Mouse (Mus musculus) liver, embryonic 16.5 days (tissue): Measurements from ENCODE around the gene Sun1. TPM values are rescaled to one million over a fixed set of nuclear protein-coding genes. Genes with fewer than 3 reads are reported as not detected.
A peak's percentile ranks its signal among the peaks of the same experiment; 100 is the strongest.

Source experiments
- ATAC-seq: fragments of 200-750 bp; cut with Nextera tagmentation; 2 replicates; pipeline ENCODE4 v1.8.0; 2017; ENCODE audit warnings: low read depth, mild to moderate bottlenecking, moderate number of reproducible peaks, moderate library complexity
- H3K27ac ChIP-seq: fragments of 300-500 bp; sonication (generic); 2 replicates; pipeline ENCODE4 v1.5.1; 2014; ENCODE audit warnings: mild to moderate bottlenecking, low read length
- H3K27me3 ChIP-seq: fragments of 300-500 bp; sonication (generic); 2 replicates; pipeline ENCODE4 v1.6.1; 2014; ENCODE audit warnings: low read depth, low read length, mixed read lengths; ENCODE audit not compliant: control insufficient read depth, insufficient read depth
- H3K36me3 ChIP-seq: fragments of 300-500 bp; sonication (generic); 2 replicates; pipeline ENCODE4 v1.6.1; 2014; ENCODE audit warnings: mild to moderate bottlenecking; ENCODE audit not compliant: control insufficient read depth, insufficient read depth
- H3K4me1 ChIP-seq: fragments of 300-500 bp; sonication (generic); 2 replicates; pipeline ENCODE4 v1.6.1; 2014; ENCODE audit warnings: low read depth, low read length, mixed read lengths; ENCODE audit not compliant: control insufficient read depth
- H3K4me2 ChIP-seq: fragments of 300-500 bp; sonication (generic); 2 replicates; pipeline ENCODE4 v1.6.1; 2014; ENCODE audit warnings: low read depth, low read length, mixed read lengths
- H3K4me3 ChIP-seq: fragments of 300-500 bp; sonication (generic); 2 replicates; pipeline ENCODE4 v1.5.1; 2014; ENCODE audit warnings: low read depth, mild to moderate bottlenecking, low read length
- H3K9ac ChIP-seq: fragments of 300-500 bp; sonication (generic); 2 replicates; pipeline ENCODE4 v1.6.1; 2014; ENCODE audit warnings: low read depth, low read length
- H3K9me3 ChIP-seq: fragments of 300-500 bp; sonication (generic); replicated peaks from 2 replicates; pipeline ENCODE4 v1.6.1; 2016; ENCODE audit warnings: low read length; ENCODE audit not compliant: control insufficient read depth
- WGBS: fragments of 180-500 bp; shearing (Covaris S2); extraction: QIAGEN DNeasy Blood & Tissue Kit; methylation state at CpG from one replicate; pipeline ENCODE4 v1.1.7; 2014; ENCODE audit not compliant: insufficient replicate concordance; 5-methylcytosine and 5-hydroxymethylcytosine counted together
- polyA plus RNA-seq: library from polyadenylated mRNA; unstranded; fragments of >200 nt; fragmentation: Nextera tagmentation; extraction: Ambion mirVana; gene quantifications from 2 replicates; pipeline ENCODE4 v1.2.1, GENCODE M21; 2015

The Sun1 gene
- 19.6 TPM in 2 replicates for polyA plus RNA-seq

- H3K9me3 ChIP-seq, result no peaks in the 10 kb centered on the region
- peak within 1 kb of the TSS; percentile 95 for H3K27ac ChIP-seq
- peak within 1 kb of the TSS; percentile 99 for H3K4me2 ChIP-seq
- no peaks in the 10 kb centered on the region for H3K27me3 ChIP-seq
- peak within 1 kb of the TSS; percentile 94 for H3K9ac ChIP-seq
- under 1% methylated on average over 60 of the region's 64 CpGs for WGBS
- H3K36me3 ChIP-seq, result no peaks in the 10 kb centered on the region
- peaks cover 75% of the 10 kb centered on the region for H3K4me1 ChIP-seq
- peak; percentile 92 for ATAC-seq
- peak within 1 kb of the TSS; percentile 95 for H3K4me3 ChIP-seq
Measured at GRCm38 (mm10) chr5:139199995-139200769, at the start of gene Sun1. Gene Sun1 (plus strand): TSS chr5:139200637.

- WGBS, result 57% methylated on average over 8 of the region's 8 CpGs
- H3K4me3 ChIP-seq, result no peak overlapping the region
- H3K27me3 ChIP-seq, result no peaks in the 10 kb centered on the region
- H3K27ac ChIP-seq, result no peak overlapping the region
- ATAC-seq, result no peak
- no peaks in the 10 kb centered on the region; the same call in 1 of the 2 replicates for H3K36me3 ChIP-seq
- H3K9me3 ChIP-seq, result no peaks in the 10 kb centered on the region
- H3K4me2 ChIP-seq, result no peak overlapping the region
- no peak overlapping the region for H3K9ac ChIP-seq
- no peaks in the 10 kb centered on the region for H3K4me1 ChIP-seq
Measured at GRCm38 (mm10) chr5:139160899-139161298, 39.5 kb upstream of the Sun1 start.

GRCm38 (mm10) chr5:139161632-139162031 is 38.8 kb upstream of the Sun1 start:
- H3K36me3 ChIP-seq, result no peaks in the 10 kb centered on the region; the same call in 1 of the 2 replicates
- H3K9ac ChIP-seq, result no peak overlapping the region
- no peaks in the 10 kb centered on the region for H3K27me3 ChIP-seq
- H3K9me3 ChIP-seq, result no peaks in the 10 kb centered on the region
- 32% methylated on average over 10 of the region's 10 CpGs for WGBS
- H3K4me2 ChIP-seq, result no peak overlapping the region
- H3K4me3 ChIP-seq, result no peak overlapping the region
- ATAC-seq, result no peak
- H3K4me1 ChIP-seq, result peaks cover 1% of the 10 kb centered on the region; the same call in 1 of the 2 replicates
- no peak overlapping the region for H3K27ac ChIP-seq

GRCm38 (mm10) chr5:139166781-139167361 is 33.6 kb upstream of the Sun1 start:
- H3K27ac ChIP-seq, result no peak overlapping the region
- peak; percentile 47 for ATAC-seq

GRCm38 (mm10) chr5:139167548-139167947 is 32.9 kb upstream of the Sun1 start:
- no peaks in the 10 kb centered on the region for H3K27me3 ChIP-seq
- no peaks in the 10 kb centered on the region; the same call in none of the 2 replicates for H3K36me3 ChIP-seq
- no peak overlapping the region for H3K27ac ChIP-seq
- no peak overlapping the region for H3K9ac ChIP-seq
- H3K4me3 ChIP-seq, result no peak overlapping the region
- H3K4me1 ChIP-seq, result peaks cover 5% of the 10 kb centered on the region; the same call in 1 of the 2 replicates
- no peak overlapping the region for H3K4me2 ChIP-seq
- ATAC-seq, result no peak
- WGBS, result 32% methylated on average over 1 of the region's 1 CpGs
- no peaks in the 10 kb centered on the region for H3K9me3 ChIP-seq

More at GRCm38 (mm10) chr5:139166781-139167361, 33.6 kb upstream of the Sun1 start:
- Histone ChIP-seq H3K9me3 (no peaks in the 10 kb centered on the region), H3K4me3 (no peak overlapping the region), H3K4me2 (no peak overlapping the region), H3K36me3 (no peaks in the 10 kb centered on the region; the same call in none of the 2 replicates), H3K9ac (no peak overlapping the region), H3K27me3 (no peaks in the 10 kb centered on the region), H3K4me1 (peaks cover 5% of the 10 kb centered on the region; the same call in 1 of the 2 replicates)
- 26% methylated on average over 6 of the region's 6 CpGs for WGBS

- Histone ChIP-seq H3K9me3 (no peaks in the 10 kb centered on the region), H3K27ac (no peak overlapping the region), H3K4me3 (no peak overlapping the region), H3K27me3 (no peaks in the 10 kb centered on the region), H3K4me1 (peaks cover under 1% of the 10 kb centered on the region; the same call in 1 of the 2 replicates), H3K4me2 (no peak overlapping the region), H3K9ac (no peak overlapping the region), H3K36me3 (no peaks in the 10 kb centered on the region; the same call in 1 of the 2 replicates)
- ATAC-seq, result no peak
- WGBS, result 76% methylated on average over 4 of the region's 4 CpGs
Measured at GRCm38 (mm10) chr5:139171929-139172328, 28.5 kb upstream of the Sun1 start.

GRCm38 (mm10) chr5:139174141-139174540 is 26.3 kb upstream of the Sun1 start:
- WGBS, result 52% methylated on average over 10 of the region's 10 CpGs
- Histone ChIP-seq H3K27ac (no peak overlapping the region), H3K36me3 (no peaks in the 10 kb centered on the region), H3K27me3 (no peaks in the 10 kb centered on the region), H3K9me3 (no peaks in the 10 kb centered on the region), H3K4me1 (no peaks in the 10 kb centered on the region; the same call in 1 of the 2 replicates), H3K4me2 (no peak overlapping the region), H3K4me3 (no peak overlapping the region), H3K9ac (no peak overlapping the region)
- no peak for ATAC-seq

GRCm38 (mm10) chr5:139174556-139175547 is 25.6 kb upstream of the Sun1 start:
- no peak for ATAC-seq

More at GRCm38 (mm10) chr5:139174556-139175547, 25.6 kb upstream of the Sun1 start:
- no peak overlapping the region for H3K9ac ChIP-seq
- WGBS, result 51% methylated on average over 10 of the region's 10 CpGs
- H3K27ac ChIP-seq, result no peak overlapping the region
- no peaks in the 10 kb centered on the region; the same call in 1 of the 2 replicates for H3K4me1 ChIP-seq
- no peak overlapping the region for H3K4me3 ChIP-seq
- H3K27me3 ChIP-seq, result no peaks in the 10 kb centered on the region
- no peaks in the 10 kb centered on the region for H3K9me3 ChIP-seq
- H3K36me3 ChIP-seq, result no peaks in the 10 kb centered on the region
- H3K4me2 ChIP-seq, result no peak overlapping the region
